ENCODE assay signal across 8 mouse cellular contexts in the genomic region with DNA sequence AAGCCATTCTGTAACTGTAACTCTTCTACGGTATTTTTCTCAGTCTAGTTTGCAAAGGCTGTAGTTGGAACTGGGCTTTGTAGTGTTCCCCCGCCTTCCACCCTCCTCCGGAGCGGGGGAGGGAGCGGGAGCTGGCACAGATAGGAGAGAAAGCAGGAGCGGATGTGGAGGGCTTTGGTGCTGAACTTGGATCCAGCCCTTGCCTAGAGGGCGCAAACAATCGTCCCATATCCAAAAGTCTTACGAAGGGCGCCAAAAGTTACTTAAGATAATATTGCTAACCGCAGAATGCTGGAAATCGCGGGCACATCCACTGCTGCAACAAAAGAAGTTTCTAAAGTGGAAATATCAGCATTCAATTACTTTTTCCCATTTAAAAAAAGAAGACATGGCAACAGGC. TPM values are rescaled to one million over a fixed set of nuclear protein-coding genes. Genes with fewer than 3 reads are reported as not detected.
DNase-seq lines count a peak whose midpoint lies in the region; ATAC-seq and TF ChIP-seq lines count a peak whose summit lies in the region.

No protein-coding gene starts in this region.

- H3K36me3 ChIP-seq in embryonic facial prominence, embryonic 11.5 days (replicated peaks; ENCODE audit: control insufficient read depth, insufficient read depth, low read depth, low read length) = no peaks in the 10 kb centered on the region
- H3K36me3 ChIP-seq in heart, embryonic 10.5 days = no peaks in the 10 kb centered on the region
- no peaks in the 10 kb centered on the region for H3K36me3 ChIP-seq in liver, postnatal 0 days (replicated peaks; ENCODE audit: insufficient read depth, low read length)
- no peaks in the 10 kb centered on the region for H3K36me3 ChIP-seq in neural tube, embryonic 14.5 days (ENCODE audit: control insufficient read depth, insufficient read depth, low read length)

- peak overlapping the region; percentile 54 for H3K27ac ChIP-seq in embryonic facial prominence, embryonic 11.5 days (replicated peaks; ENCODE audit: low read depth, low read length)
- H3K27ac ChIP-seq in heart, embryonic 10.5 days = peak overlapping the region; percentile 95
- H3K27ac ChIP-seq in liver, postnatal 0 days (ENCODE audit: low read depth) = peak overlapping the region; percentile 65
- H3K27ac ChIP-seq in neural tube, embryonic 14.5 days (ENCODE audit: low read depth, low read length) = peak overlapping the region; percentile 45; the same call in 1 of the 2 replicates

- peak overlapping the region; percentile 34 for H3K4me2 ChIP-seq in embryonic facial prominence, embryonic 11.5 days (ENCODE audit: low read depth, low read length)
- H3K4me2 ChIP-seq in liver, postnatal 0 days (ENCODE audit: low read depth, low read length) = peak overlapping the region; percentile 83
- H3K4me2 ChIP-seq in neural tube, embryonic 14.5 days (ENCODE audit: low read depth, low read length) = peak overlapping the region; percentile 91; the same call in 1 of the 2 replicates

- peaks cover 1% of the 10 kb centered on the region; the same call in 1 of the 2 replicates for H3K27me3 ChIP-seq in embryonic facial prominence, embryonic 11.5 days (ENCODE audit: control insufficient read depth, insufficient read depth, low read length)
- H3K27me3 ChIP-seq in heart, embryonic 10.5 days (ENCODE audit: insufficient read depth, poor library complexity, severe bottlenecking) = no peaks in the 10 kb centered on the region
- no peaks in the 10 kb centered on the region for H3K27me3 ChIP-seq in liver, postnatal 0 days (ENCODE audit: insufficient read depth, low read length)
- H3K27me3 ChIP-seq in neural tube, embryonic 14.5 days (ENCODE audit: control insufficient read depth, insufficient read depth, low read length) = 0 out of 2 replicates have a peak, but pooled peaks cover 2% of the 10 kb centered on the region

- H3K9ac ChIP-seq in embryonic facial prominence, embryonic 11.5 days (replicated peaks; ENCODE audit: low read length) = peak overlapping the region; percentile 26
- H3K9ac ChIP-seq in liver, postnatal 0 days (replicated peaks) = peak overlapping the region; percentile 91
- no peak overlapping the region for H3K9ac ChIP-seq in neural tube, embryonic 14.5 days (replicated peaks; ENCODE audit: low read depth, low read length)

- TF ChIP-seq EP300 in liver, postnatal 0 days (IDR thresholded peaks at IDR 0.05; ENCODE audit: low read depth) = no peak

- DNase-seq in right cerebral cortex, adult 2 months (ENCODE audit: low spot score in 2 of 2) = peak; percentile 46 to 49
- no peak for DNase-seq in right cerebral cortex, postnatal 4 days
- peak; percentile 83 for DNase-seq in embryonic facial prominence, embryonic 11.5 days (ENCODE audit: low spot score)
- DNase-seq in heart, embryonic 10.5 days (ENCODE audit: low spot score) = peak; percentile 86
- DNase-seq in kidney, adult 9 months = peak; percentile 88
- peak; percentile 61 for DNase-seq in liver, postnatal 0 days
- peak; percentile 55 for DNase-seq in urinary bladder, postnatal 25 days (ENCODE audit: low spot score)

- peak; percentile 26; the same call in 1 of the 2 replicates for TF ChIP-seq CTCF in liver, postnatal 0 days (IDR thresholded peaks at IDR 0.05; ENCODE audit: low read depth)

- no peak for ATAC-seq in embryonic facial prominence, embryonic 11.5 days (replicated peaks; ENCODE audit: insufficient number of reproducible peaks, low FRiP score, low TSS enrichment, low read depth)
- ATAC-seq in liver, postnatal 0 days = no peak
- ATAC-seq in neural tube, embryonic 14.5 days (ENCODE audit: low read depth) = no peak

- H3K4me1 ChIP-seq in embryonic facial prominence, embryonic 11.5 days (ENCODE audit: control insufficient read depth, insufficient read depth, low read length) = no peaks in the 10 kb centered on the region
- peaks cover 26% of the 10 kb centered on the region for H3K4me1 ChIP-seq in heart, embryonic 10.5 days
- peaks cover 20% of the 10 kb centered on the region; the same call in 1 of the 2 replicates for H3K4me1 ChIP-seq in liver, postnatal 0 days (ENCODE audit: insufficient read depth)
- H3K4me1 ChIP-seq in neural tube, embryonic 14.5 days (ENCODE audit: control insufficient read depth, insufficient read depth, low read length) = 0 out of 2 replicates have a peak, but pooled peaks cover 2% of the 10 kb centered on the region

- peak overlapping the region; percentile 18 for H3K4me3 ChIP-seq in embryonic facial prominence, embryonic 11.5 days (ENCODE audit: low read depth, low read length)
- peak overlapping the region; percentile 86 for H3K4me3 ChIP-seq in heart, embryonic 10.5 days
- H3K4me3 ChIP-seq in liver, postnatal 0 days (ENCODE audit: low read depth, low read length) = peak overlapping the region; percentile 89
- H3K4me3 ChIP-seq in neural tube, embryonic 14.5 days (ENCODE audit: low read depth, low read length) = peak overlapping the region; percentile 3; the same call in 1 of the 2 replicates

- under 1% methylated on average over 13 of the region's 13 CpGs for WGBS in embryonic facial prominence, embryonic 11.5 days
- under 1% methylated on average over 13 of the region's 13 CpGs for WGBS in heart, embryonic 10.5 days
- WGBS in liver, postnatal 0 days (ENCODE audit: insufficient replicate concordance) = under 1% methylated on average over 13 of the region's 13 CpGs
- under 1% methylated on average over 13 of the region's 13 CpGs for WGBS in neural tube, embryonic 14.5 days

- no peaks in the 10 kb centered on the region for H3K9me3 ChIP-seq in embryonic facial prominence, embryonic 11.5 days (replicated peaks; ENCODE audit: control insufficient read depth, low read length)
- H3K9me3 ChIP-seq in heart, embryonic 10.5 days = no peaks in the 10 kb centered on the region
- H3K9me3 ChIP-seq in liver, postnatal 0 days (ENCODE audit: low read length) = no peaks in the 10 kb centered on the region
- H3K9me3 ChIP-seq in neural tube, embryonic 14.5 days (ENCODE audit: control insufficient read depth, low read length) = no peaks in the 10 kb centered on the region

RNA-seq across cellular contexts. Expression of gene Nfia, which starts 2.5 kb away (rescaled TPM):
- polyA plus RNA-seq in embryonic facial prominence, embryonic 11.5 days (2014; fragmentation: Nextera tagmentation; extraction: Ambion mirVana) = 23.1 and 23.5 TPM in 2 replicates
- 14.4 and 19.6 TPM in 2 replicates for polyA plus RNA-seq in heart, embryonic 10.5 days (2016; fragmentation: Nextera tagmentation; extraction: Ambion mirVana)
- 9.9 TPM in 2 replicates for polyA plus RNA-seq in liver, postnatal 0 days (2015; fragmentation: Nextera tagmentation; extraction: Ambion mirVana)
- polyA plus RNA-seq in neural tube, embryonic 14.5 days (2014; fragmentation: Nextera tagmentation; extraction: Ambion mirVana) = 50.0 and 55.0 TPM in 2 replicates

RNA-seq across cellular contexts. Expression of gene E130114P18Rik, which starts 2.8 kb away (rescaled TPM):
- polyA plus RNA-seq in embryonic facial prominence, embryonic 11.5 days (2014; fragmentation: Nextera tagmentation; extraction: Ambion mirVana) = 9.5 and 12.1 TPM in 2 replicates
- 0.33 and 1.1 TPM in 2 replicates for polyA plus RNA-seq in heart, embryonic 10.5 days (2016; fragmentation: Nextera tagmentation; extraction: Ambion mirVana)
- not detected in 2 replicates for polyA plus RNA-seq in liver, postnatal 0 days (2015; fragmentation: Nextera tagmentation; extraction: Ambion mirVana)
- 22.6 and 24.6 TPM in 2 replicates for polyA plus RNA-seq in neural tube, embryonic 14.5 days (2014; fragmentation: Nextera tagmentation; extraction: Ambion mirVana)

Comparison
In these comparisons a context has a peak if more than half of its experiments do, and no peak if none do; other contexts are left out.
1. H3K27ac ChIP-seq: peak in every context shown above with its lines; median percentile 95 in heart, embryonic 10.5 days; 65 in liver, postnatal 0 days; 54 in embryonic facial prominence, embryonic 11.5 days; 45 in neural tube, embryonic 14.5 days.
2. H3K4me2 ChIP-seq: peak in every context shown above with its lines; median percentile 91 in neural tube, embryonic 14.5 days; 83 in liver, postnatal 0 days; 34 in embryonic facial prominence, embryonic 11.5 days.
3. H3K4me3 ChIP-seq: peak in every context shown above with its lines; median percentile 89 in liver, postnatal 0 days; 86 in heart, embryonic 10.5 days; 18 in embryonic facial prominence, embryonic 11.5 days; 3 in neural tube, embryonic 14.5 days.